Mouse (Mus musculus): Measurements from ENCODE around the gene Pycr1. TPM values are rescaled to one million over a fixed set of nuclear protein-coding genes. Genes with fewer than 3 reads are reported as not detected.

The Pycr1 gene
- total RNA-seq, 2 experiments from 2014 or later = 2.4 to 3.1 TPM

DNA sequence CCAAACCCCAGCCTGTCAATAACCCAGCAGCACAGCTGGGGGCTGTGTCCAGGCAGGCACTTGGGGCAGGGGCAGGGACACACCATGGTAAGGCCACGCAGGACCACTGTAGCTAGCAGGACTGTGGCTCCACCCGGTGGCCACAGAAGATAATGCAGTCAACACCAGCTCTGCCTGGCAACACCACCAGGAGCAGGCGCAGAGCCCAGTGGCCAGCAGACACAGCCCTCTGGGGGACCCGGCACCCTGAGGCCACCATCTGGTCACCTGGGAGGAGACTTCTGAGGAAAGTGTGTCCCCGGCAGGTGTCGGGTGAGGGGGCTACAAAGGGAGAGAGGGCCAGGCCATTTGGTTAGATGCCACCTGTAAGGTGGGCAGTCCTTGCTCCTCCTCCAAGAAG is 30.8 kb downstream of the Pycr1 start:
- TF ChIP-seq CTCF (IDR thresholded peaks at IDR 0.05) = peak; percentile 73
- peak; percentile 59 to 62 for DNase-seq (ENCODE audit: extremely low spot score in 1 of 2, low spot score in 2 of 2)
- Histone ChIP-seq H3K4me3 (no peak overlapping the region), H3K27ac (no peak overlapping the region)
- intact Hi-C loops (cut with DNase I) = no loop called here

DNA sequence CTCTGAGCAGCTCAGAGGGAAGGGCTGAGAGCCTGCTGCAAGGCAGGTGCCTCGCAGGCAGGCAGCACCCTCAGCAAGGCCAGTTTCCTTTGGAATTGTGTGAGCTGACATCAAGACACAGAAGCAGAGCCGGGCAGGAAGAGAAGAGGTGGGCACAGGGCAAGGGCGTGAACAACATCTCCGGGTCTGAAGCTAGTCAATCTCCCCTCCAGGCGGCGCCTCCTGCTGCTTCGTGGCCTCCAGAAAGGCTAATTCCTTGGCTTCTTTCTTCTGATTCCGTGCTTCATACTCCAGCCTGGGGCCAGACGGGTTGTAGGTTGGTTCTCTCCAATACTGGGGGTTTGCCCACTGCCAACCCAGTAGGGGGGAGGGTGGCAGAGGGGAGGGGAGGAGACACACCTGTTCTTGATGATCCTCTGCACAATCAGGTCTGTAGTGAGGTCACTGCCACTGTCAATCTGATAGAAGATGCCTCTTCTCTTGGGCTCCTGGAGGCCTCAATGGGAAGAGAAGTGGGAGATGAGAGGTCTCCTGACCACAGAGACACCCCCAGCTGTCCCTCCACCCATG is 33.0 kb downstream of the Pycr1 start:
- Histone ChIP-seq H3K4me3 (no peak overlapping the region), H3K27ac (no peak overlapping the region)
- DNase-seq (ENCODE audit: extremely low spot score in 1 of 2, low spot score in 2 of 2) = no peak
- intact Hi-C loops (cut with DNase I) = no loop called here
- no peak for TF ChIP-seq CTCF (IDR thresholded peaks at IDR 0.05)

DNA sequence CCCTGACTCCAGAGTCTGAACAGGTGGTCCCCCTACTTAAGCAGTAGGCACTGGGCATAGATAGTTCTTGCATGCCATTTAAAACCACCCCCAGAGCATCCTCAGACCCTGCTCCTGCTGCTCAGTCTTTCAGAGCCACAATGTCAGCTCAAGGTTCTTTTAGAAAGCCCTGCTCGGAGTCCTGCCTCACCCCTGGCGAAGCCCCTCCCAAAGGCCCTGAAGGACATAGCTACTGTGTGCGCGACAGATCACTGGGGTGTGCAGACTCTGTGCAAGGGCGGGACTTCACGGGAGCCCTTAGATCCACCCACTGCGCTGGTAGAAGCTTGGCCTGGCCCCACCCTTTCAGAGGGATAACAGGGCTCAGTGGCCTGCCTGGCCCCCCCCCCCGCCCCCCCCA is 34.3 kb downstream of the Pycr1 start:
- DNase-seq (ENCODE audit: extremely low spot score in 1 of 2, low spot score in 2 of 2) = no peak
- Histone ChIP-seq H3K27ac (no peak overlapping the region), H3K4me3 (no peak overlapping the region)
- intact Hi-C loops (cut with DNase I) = no loop called here
- no peak for TF ChIP-seq CTCF (IDR thresholded peaks at IDR 0.05)

DNA sequence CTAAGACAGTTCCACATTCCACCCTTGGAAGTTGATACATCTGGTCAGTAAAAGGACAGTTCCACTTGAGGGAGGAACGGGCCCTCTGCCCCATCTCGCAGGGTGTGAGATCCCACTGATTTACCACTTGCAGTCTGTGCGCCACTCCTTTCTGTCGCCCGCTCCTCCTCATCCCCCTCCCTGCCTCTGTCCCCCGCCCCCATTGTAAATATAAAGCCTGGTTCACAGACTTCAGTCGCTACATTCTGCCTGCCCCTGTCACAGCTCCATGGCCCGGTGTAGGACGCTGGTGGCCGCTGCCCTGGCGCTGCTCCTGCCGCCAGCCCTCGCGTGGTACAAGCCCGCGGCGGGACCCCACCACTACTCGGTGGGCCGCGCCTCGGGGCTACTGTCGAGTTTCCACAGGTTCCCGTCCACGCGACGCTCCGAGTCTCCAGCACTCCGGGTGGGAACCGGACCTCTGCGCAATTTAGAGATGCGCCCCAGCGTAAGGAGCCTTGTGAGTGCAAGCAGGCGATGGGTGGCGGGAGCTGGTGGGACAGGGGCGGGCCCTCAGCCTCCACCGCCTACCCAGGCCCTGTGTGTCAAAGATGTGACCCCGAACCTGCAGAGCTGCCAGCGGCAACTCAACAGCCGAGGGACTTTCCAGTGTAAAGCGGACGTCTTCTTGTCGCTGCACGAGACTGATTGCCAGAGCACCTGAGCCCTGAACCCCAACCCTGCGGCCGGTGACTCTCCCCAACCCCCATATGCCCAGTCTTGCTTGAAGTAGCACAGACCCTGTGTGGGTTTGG is 35.1 kb downstream of the Pycr1 start, which contains the start of gene Npb:
Npb (plus strand) TSS at position 237 of the 794 bp plus-strand sequence.
- H3K27ac ChIP-seq = no peak within 1 kb of the TSS
- no peak for DNase-seq (ENCODE audit: extremely low spot score in 1 of 2, low spot score in 2 of 2)
- intact Hi-C loops (cut with DNase I) = no loop called here
- TF ChIP-seq CTCF (IDR thresholded peaks at IDR 0.05) = no peak
- no peak within 1 kb of the TSS for H3K4me3 ChIP-seq

DNA sequence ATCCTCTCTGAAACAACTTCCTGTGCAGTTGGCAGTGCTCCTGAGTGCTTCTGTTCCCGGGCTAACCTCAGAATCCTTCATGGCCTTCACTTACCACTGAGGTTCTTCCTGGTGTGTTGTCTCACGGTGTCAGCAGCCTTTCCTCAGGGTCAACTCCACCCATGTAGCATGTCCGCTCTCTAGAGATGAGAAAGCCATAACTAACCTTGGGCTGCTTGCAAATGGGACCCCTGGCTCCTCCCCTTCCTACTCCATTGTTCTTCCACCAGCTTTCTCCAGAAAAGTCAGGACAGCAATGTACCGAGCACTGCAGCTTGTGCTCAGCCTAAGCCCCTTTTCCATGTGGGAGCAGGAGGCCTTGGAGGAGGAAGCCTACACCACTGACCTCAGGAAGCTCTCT is 36.8 kb downstream of the Pycr1 start:
- H3K27ac ChIP-seq = no peak overlapping the region
- H3K4me3 ChIP-seq = no peak overlapping the region
- DNase-seq (ENCODE audit: extremely low spot score in 1 of 2, low spot score in 2 of 2) = no peak
- no peak for TF ChIP-seq CTCF (IDR thresholded peaks at IDR 0.05)
- intact Hi-C loops (cut with DNase I) = no loop called here

DNA sequence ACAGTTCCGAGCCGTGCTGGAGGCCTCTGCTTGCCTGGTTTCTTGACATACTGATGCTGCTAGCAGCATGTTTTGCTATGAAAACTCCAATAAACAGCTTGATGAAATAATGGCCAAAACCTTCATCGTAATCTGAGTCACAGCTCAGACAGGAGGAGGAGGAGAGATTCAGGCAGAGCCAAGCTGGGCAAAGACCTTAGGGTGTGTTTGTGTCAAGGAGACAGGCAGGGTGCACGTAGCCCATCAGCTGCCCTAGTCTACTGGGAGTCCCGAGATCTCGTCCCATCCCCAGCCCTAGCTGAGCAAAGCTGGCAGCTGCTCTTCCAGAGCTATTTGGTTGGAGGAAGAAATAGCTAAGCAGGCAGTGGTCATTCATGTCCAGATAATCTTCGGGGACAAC is 37.9 kb downstream of the Pycr1 start:
- no peak for DNase-seq (ENCODE audit: extremely low spot score in 1 of 2, low spot score in 2 of 2)
- TF ChIP-seq CTCF (IDR thresholded peaks at IDR 0.05) = no peak
- intact Hi-C loops (cut with DNase I) = no loop called here
- Histone ChIP-seq H3K27ac (no peak overlapping the region), H3K4me3 (no peak overlapping the region)

DNA sequence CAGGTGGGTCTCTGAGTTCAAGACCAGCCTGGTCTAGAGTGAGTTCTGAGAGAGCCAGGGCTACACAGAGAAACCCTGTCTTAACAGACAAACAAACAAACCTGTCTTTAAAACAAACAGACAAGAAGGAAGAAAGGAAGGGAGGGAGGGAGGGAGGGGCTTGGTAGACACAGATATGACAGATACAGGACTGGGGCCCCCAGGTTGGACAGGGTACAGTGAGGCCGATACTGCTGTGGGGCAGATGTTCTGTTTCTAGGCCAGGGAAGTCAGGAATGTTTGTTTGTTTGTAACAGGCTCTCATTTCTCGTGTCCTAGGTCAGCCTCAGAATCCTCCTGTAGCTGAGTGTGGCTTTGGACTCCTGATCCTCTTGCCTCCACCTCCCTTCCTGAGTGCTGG is 40.0 kb downstream of the Pycr1 start:
- DNase-seq (ENCODE audit: extremely low spot score in 1 of 2, low spot score in 2 of 2) = no peak
- Histone ChIP-seq H3K4me3 (no peak overlapping the region), H3K27ac (no peak overlapping the region)
- no peak for TF ChIP-seq CTCF (IDR thresholded peaks at IDR 0.05)
- intact Hi-C loops (cut with DNase I) = no loop called here

DNA sequence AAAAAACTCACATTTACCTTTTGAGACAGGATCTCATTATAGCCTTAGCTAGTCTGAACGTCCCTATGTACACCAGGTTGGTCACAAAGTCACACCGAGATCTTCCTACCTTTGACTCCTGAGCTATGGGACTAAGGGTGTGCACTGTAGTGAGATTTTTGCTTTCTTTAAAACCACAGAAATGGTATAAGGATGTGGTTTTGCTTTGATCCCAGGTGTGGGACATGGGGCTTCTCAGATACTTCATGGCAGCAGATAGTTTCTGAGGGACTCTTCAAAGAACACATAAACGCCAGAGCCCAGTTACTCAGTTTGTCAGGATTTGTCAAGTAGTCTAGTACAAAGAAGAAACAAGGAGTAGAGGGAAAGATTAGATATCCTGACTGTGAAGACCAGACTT is 42.9 kb downstream of the Pycr1 start:
- no peak for DNase-seq (ENCODE audit: extremely low spot score in 1 of 2, low spot score in 2 of 2)
- no peak for TF ChIP-seq CTCF (IDR thresholded peaks at IDR 0.05)
- H3K27ac ChIP-seq = no peak overlapping the region
- intact Hi-C loops (cut with DNase I) = no loop called here
- H3K4me3 ChIP-seq = no peak overlapping the region

DNA sequence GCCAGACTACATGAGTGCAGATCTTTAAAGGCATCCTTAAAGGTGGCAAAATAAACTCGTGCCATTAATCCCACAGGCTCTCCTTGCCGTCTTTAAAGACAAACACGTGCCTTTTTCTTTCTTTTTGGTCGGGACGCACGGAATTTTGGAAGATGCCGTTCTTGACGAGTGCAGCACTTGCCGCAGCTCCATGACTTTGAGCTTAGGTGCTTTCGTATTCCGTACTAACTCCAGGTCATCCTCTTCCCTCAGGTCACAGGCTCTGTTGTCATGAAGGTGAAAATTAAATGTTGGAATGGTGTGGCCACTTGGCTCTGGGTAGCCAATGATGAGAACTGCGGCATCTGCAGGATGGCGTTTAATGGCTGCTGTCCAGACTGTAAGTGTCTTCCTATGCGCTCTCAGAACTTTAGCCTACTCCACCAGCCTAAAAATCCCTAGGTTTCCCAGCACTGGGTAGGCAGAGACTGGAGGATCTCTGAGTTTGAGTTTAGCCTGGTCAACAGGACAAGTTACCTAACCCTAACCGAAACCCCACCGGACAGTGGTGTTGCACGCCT is 44.5 kb downstream of the Pycr1 start:
- intact Hi-C loops (cut with DNase I) = no loop called here
- Histone ChIP-seq H3K4me3 (peak overlapping the region; percentile 85), H3K27ac (no peak overlapping the region; the same call in 1 of the 2 replicates)
- no peak for DNase-seq (ENCODE audit: extremely low spot score in 1 of 2, low spot score in 2 of 2)
- no peak for TF ChIP-seq CTCF (IDR thresholded peaks at IDR 0.05)

DNA sequence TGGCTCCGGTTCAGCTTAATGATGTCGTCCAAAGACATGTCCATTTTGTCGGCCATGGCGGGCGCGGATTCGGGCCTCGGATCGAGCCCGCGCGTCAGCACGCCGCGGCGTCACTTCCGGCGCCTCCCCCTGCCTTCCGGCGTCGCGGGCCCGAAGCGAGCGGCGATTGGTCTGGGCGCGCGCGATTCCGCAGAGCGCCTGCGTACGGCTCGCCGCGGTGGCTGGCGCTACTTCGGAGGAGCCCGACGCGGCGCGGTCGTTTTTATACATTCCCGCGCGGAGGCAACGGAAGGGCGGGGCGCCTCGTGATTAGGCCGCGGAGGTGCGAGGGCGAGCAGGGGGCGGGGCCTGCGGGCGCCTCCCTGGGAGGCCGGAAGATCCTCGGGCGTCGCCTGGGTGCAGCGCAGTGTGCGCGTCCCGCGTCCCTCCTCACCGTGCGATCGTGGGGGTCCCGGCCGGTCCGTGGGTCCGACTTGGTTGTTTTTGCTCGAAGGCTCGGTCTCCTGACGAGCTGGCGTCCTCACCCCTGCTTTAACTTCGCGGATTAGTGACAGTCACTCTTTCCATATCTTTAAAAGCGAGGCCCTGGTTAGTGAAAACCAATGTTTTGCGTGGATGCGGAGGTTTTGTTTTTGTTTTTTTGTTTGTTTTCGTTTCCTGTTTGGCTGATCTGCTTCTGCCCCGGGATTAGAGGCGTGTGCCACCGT is 45.1 kb downstream of the Pycr1 start, which contains the start of the genes Alyref and Anapc11:
Alyref (minus strand) TSS at position 83 of the 707 bp plus-strand sequence.
Anapc11 (plus strand) TSS at position 139 of the 707 bp plus-strand sequence.
- TF ChIP-seq CTCF (IDR thresholded peaks at IDR 0.05) = no peak; the same call in 1 of the 2 replicates
- peak within 1 kb of the TSS; percentile 85 for H3K4me3 ChIP-seq
- peak within 1 kb of the TSS; percentile 79 for H3K27ac ChIP-seq
- peak; percentile 94 to 96 for DNase-seq (ENCODE audit: extremely low spot score in 1 of 2, low spot score in 2 of 2)
- intact Hi-C loops (cut with DNase I) = no loop called here

DNA sequence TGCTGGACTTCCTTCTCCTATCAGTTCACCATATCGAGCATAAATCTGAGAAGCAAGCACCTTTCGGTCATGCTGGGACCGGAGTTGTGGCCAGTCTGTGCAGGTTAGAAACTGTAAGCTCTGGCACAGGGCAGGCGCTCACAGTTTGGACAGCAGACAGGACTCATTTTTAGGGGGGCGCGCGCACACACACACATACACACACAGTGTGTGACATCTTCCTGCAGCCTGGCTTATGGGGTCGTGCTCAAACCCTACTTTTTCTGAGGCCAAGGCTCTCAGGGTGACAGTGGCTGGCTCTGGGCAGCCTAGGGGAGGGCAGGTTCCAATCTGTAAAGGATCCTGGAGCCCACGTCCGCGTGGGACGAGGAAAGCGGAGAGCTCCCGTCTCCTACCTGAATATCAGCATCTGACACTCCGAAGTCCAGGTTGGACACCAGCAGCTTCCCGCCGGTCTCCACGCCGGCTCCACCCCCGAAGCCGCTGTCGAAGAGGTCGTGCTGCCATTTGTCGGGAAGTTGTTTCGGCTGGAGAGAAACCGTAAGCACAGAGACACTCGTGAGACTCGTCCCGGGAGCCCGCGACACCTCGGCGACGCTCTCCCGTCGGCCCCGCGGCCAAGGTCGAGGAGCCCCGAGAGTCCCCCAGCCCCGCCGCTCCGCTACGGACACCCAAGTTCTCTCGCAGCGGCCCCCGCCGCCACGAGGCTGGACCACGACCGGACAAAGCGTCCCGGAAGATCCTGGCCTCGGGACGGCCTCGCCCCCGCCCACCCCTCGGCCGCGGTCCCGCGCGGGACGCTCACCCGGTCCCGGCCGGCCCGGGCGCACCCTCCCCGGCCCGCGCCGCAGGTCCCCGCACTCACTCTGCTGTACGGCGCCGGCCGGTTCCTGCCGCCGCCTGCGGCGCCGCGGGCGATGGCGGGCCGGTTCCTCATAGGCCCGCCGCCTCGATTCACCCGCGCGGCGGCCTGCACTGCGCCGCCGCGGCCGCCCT is 46.0 kb downstream of the Pycr1 start:
- intact Hi-C loops (cut with DNase I) = no loop called here
- TF ChIP-seq CTCF (IDR thresholded peaks at IDR 0.05) = no peak
- H3K27ac ChIP-seq = no peak overlapping the region
- DNase-seq (ENCODE audit: extremely low spot score in 1 of 2, low spot score in 2 of 2) = no peak
- peak overlapping the region; percentile 85 for H3K4me3 ChIP-seq

All from left cerebral cortex, adult 2 months (tissue).